Mouse (Mus musculus) heart, postnatal 0 days (tissue): ENCODE data around the gene Zfpm1.

Experiments
- CTCF ChIP-seq: IDR thresholded peaks from 2 replicates; pipeline ENCODE4 v1.5.1; 2016; ENCODE audit warnings: antibody characterized with exemption, control low read depth, low read depth
- EP300 ChIP-seq: IDR thresholded peaks from 2 replicates; pipeline ENCODE4 v1.6.1; 2016; ENCODE audit warnings: antibody characterized with exemption, low read depth

DNA sequence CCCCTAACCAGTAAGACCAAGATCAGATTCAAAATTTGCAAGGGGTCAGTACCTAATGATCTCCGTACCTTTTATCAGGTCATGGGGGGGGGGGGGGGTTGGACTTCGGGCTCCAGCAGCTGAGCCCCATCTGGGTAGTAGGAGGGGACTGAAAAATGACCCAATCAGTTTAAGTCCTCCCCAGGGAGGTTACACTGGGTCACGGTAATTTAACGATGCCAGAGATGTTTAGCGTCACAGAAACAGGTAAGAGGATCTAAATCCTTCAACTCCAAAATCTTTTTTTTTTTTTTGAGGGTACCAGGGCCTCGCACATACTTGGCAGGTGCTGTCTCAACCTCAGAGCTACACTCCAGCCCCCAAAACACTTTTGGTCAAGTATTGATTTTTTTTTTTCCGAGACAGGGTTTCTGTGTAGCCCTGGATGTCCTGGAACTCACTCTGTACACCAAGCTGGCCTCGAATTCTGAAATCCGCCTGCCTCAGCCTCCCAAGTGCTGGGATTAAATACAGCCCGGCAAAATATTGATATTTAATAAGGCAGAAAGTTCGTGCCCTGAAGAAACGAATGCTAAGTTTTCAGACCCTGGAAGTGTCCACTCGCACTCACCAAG is 93.9 kb downstream of the Zfpm1 start:
- TF ChIP-seq CTCF (no peak), EP300 (no peak)
